Mouse (Mus musculus): ENCODE results near the gene Hyal2.
A peak's percentile ranks its signal among the peaks of the same experiment; 100 is the strongest.
"Not testable (repeated sequence)": the region's sequence is repeated elsewhere in the genome, so short reads cannot be mapped to it uniquely, and the experiment has no call there.

The Hyal2 gene

GRCm38 (mm10) chr9:107570016-107570415, 2.3 kb downstream of the Hyal2 start:
- no peak for DNase-seq

- no peak for DNase-seq
Observed at GRCm38 (mm10) chr9:107570845-107571244, 3.1 kb downstream of the Hyal2 start.

GRCm38 (mm10) chr9:107571534-107572326, 4.0 kb downstream of the Hyal2 start:
- no peak for DNase-seq

GRCm38 (mm10) chr9:107572327-107572662, 4.5 kb downstream of the Hyal2 start:
- no peak for DNase-seq

GRCm38 (mm10) chr9:107573774-107574173, 6.0 kb downstream of the Hyal2 start:
- DNase-seq: not testable (repeated sequence)

GRCm38 (mm10) chr9:107575579-107576356, 8.0 kb downstream of the Hyal2 start:
- DNase-seq: peak in 1 of 2 experiments; percentile 53

GRCm38 (mm10) chr9:107576357-107577107, 8.8 kb downstream of the Hyal2 start, which contains the start of gene Hyal1:
Gene Hyal1 (plus strand): TSS chr9:107576927.
- DNase-seq: peak in 1 of 2 experiments; percentile 55

- DNase-seq: no peak
Observed at GRCm38 (mm10) chr9:107577871-107578270, 10.1 kb downstream of the Hyal2 start.

GRCm38 (mm10) chr9:107578587-107578986, 10.8 kb downstream of the Hyal2 start, which contains the start of gene Naa80:
Gene Naa80 (plus strand): TSS chr9:107578887.
- DNase-seq: no peak

- DNase-seq: peak; percentile 46 to 52
Observed at GRCm38 (mm10) chr9:107579023-107579900, 11.5 kb downstream of the Hyal2 start.

- peak; percentile 85 for DNase-seq
Observed at GRCm38 (mm10) chr9:107580501-107581317, 13.0 kb downstream of the Hyal2 start, which contains the start of gene Hyal3. Gene Hyal3 (plus strand): TSS chr9:107580818.

- DNase-seq: no peak
Observed at GRCm38 (mm10) chr9:107581584-107581983, 13.8 kb downstream of the Hyal2 start.

GRCm38 (mm10) chr9:107582509-107583062, 14.8 kb downstream of the Hyal2 start:
- DNase-seq: no peak

- no peak for DNase-seq
Observed at GRCm38 (mm10) chr9:107583174-107583573, 15.4 kb downstream of the Hyal2 start.

- no peak for DNase-seq
Observed at GRCm38 (mm10) chr9:107586504-107586903, 18.8 kb downstream of the Hyal2 start.

- peak; percentile 96 for DNase-seq
Observed at GRCm38 (mm10) chr9:107586974-107587832, 19.5 kb downstream of the Hyal2 start, which contains the start of gene Ifrd2. Gene Ifrd2 (plus strand): TSS chr9:107587642.

GRCm38 (mm10) chr9:107587833-107588639, 20.3 kb downstream of the Hyal2 start:
- DNase-seq: no peak

GRCm38 (mm10) chr9:107590058-107590772, 22.5 kb downstream of the Hyal2 start:
- DNase-seq: no peak
